Mouse (Mus musculus) neural tube, embryonic 11.5 days (tissue): ENCODE data around the gene Ctsh. TPM values are rescaled to one million over a fixed set of nuclear protein-coding genes. Genes with fewer than 3 reads are reported as not detected.
"Not testable (repeated sequence)": the region's sequence is repeated elsewhere in the genome, so short reads cannot be mapped to it uniquely, and the experiment has no call there.

Source experiments
- ATAC-seq: fragments of 200-750 bp; cut with Nextera tagmentation; 2 replicates; pipeline ENCODE4 v1.8.0; 2017; ENCODE audit warnings: moderate number of reproducible peaks, mild to moderate bottlenecking, moderate TSS enrichment, moderate library complexity; ENCODE audit not compliant: insufficient read depth, low FRiP score, low TSS enrichment
- DNase-seq: peaks from one replicate; pipeline ENCODE4 v3.0.0-alpha.2; 2015; ENCODE audit warnings: low spot score
- H3K27ac ChIP-seq: fragments of 300-500 bp; sonication (generic); 2 replicates; pipeline ENCODE4 v1.5.1; 2014; ENCODE audit warnings: low read depth, mild to moderate bottlenecking, low read length
- H3K27me3 ChIP-seq: fragments of 300-500 bp; sonication (generic); 2 replicates; pipeline ENCODE4 v1.6.1; 2014; ENCODE audit warnings: mild to moderate bottlenecking, low read length, mixed read lengths; ENCODE audit not compliant: control insufficient read depth, insufficient read depth
- H3K36me3 ChIP-seq: fragments of 300-500 bp; sonication (generic); 2 replicates; pipeline ENCODE4 v1.6.1; 2014; ENCODE audit warnings: mild to moderate bottlenecking, low read length, moderate library complexity, mixed read lengths; ENCODE audit not compliant: control insufficient read depth, insufficient read depth
- H3K4me1 ChIP-seq: fragments of 300-500 bp; sonication (generic); 2 replicates; pipeline ENCODE4 v1.6.1; 2014; ENCODE audit warnings: low read length, mixed read lengths; ENCODE audit not compliant: control insufficient read depth, insufficient read depth
- H3K4me2 ChIP-seq: fragments of 300-500 bp; sonication (generic); 2 replicates; pipeline ENCODE4 v1.6.1; 2014; ENCODE audit warnings: low read depth, mild to moderate bottlenecking, moderate library complexity
- H3K4me3 ChIP-seq: fragments of 300-500 bp; sonication (generic); 2 replicates; pipeline ENCODE4 v1.5.1; 2014; ENCODE audit warnings: low read depth, low read length
- H3K9ac ChIP-seq: fragments of 300-500 bp; sonication (generic); 2 replicates; pipeline ENCODE4 v1.6.1; 2014; ENCODE audit warnings: mild to moderate bottlenecking, low read length
- H3K9me3 ChIP-seq: fragments of 300-500 bp; sonication (generic); 2 replicates; pipeline ENCODE4 v1.6.1; 2016; ENCODE audit warnings: low read length; ENCODE audit not compliant: control insufficient read depth
- WGBS: fragments of 180-500 bp; shearing (Covaris S2); extraction: QIAGEN DNeasy Blood & Tissue Kit; methylation state at CpG from one replicate; pipeline ENCODE4 v1.1.7; 2014; 5-methylcytosine and 5-hydroxymethylcytosine counted together
- polyA plus RNA-seq: library from polyadenylated mRNA; unstranded; fragments of >200 nt; fragmentation: Nextera tagmentation; extraction: Ambion mirVana; gene quantifications from 2 replicates; pipeline ENCODE4 v1.2.1, GENCODE M21; 2014

Gene Ctsh
- polyA plus RNA-seq, 1 experiment from 2014 or later: 7.2 TPM

GRCm38 (mm10) chr9:90027709-90028108 lies 26.2 kb upstream of the Ctsh start:
- Histone ChIP-seq H3K9ac (no peak overlapping the region), H3K27ac (no peak overlapping the region), H3K4me3 (no peak overlapping the region), H3K36me3 (no peaks in the 10 kb centered on the region), H3K27me3 (no peaks in the 10 kb centered on the region), H3K9me3 (no peaks in the 10 kb centered on the region), H3K4me1 (no peaks in the 10 kb centered on the region), H3K4me2 (no peak overlapping the region)
- WGBS: 85% methylated on average over 6 of the region's 6 CpGs
- DNase-seq (no peak), ATAC-seq (no peak)

GRCm38 (mm10) chr9:90033922-90034321 lies 20.0 kb upstream of the Ctsh start:
- no peak overlapping the region for H3K9ac ChIP-seq
- H3K4me2 ChIP-seq: no peak overlapping the region
- ATAC-seq (no peak), DNase-seq (no peak)
- no peaks in the 10 kb centered on the region for H3K27me3 ChIP-seq
- WGBS: 78% methylated on average over 4 of the region's 4 CpGs
- H3K36me3 ChIP-seq: no peaks in the 10 kb centered on the region
- H3K4me1 ChIP-seq: no peaks in the 10 kb centered on the region
- H3K27ac ChIP-seq: no peak overlapping the region
- H3K9me3 ChIP-seq: no peaks in the 10 kb centered on the region
- H3K4me3 ChIP-seq: no peak overlapping the region

- Histone ChIP-seq H3K4me1 (no peaks in the 10 kb centered on the region), H3K27me3 (no peaks in the 10 kb centered on the region), H3K27ac (no peak overlapping the region), H3K9me3 (no peaks in the 10 kb centered on the region), H3K4me3 (no peak overlapping the region), H3K36me3 (no peaks in the 10 kb centered on the region), H3K4me2 (no peak overlapping the region), H3K9ac (no peak overlapping the region)
- ATAC-seq (no peak), DNase-seq (no peak)
- 80% methylated on average over 2 of the region's 2 CpGs for WGBS
Observed at GRCm38 (mm10) chr9:90035168-90035567, 18.8 kb upstream of the Ctsh start.

- Histone ChIP-seq H3K4me2 (no peak overlapping the region), H3K4me3 (no peak overlapping the region), H3K27me3 (no peaks in the 10 kb centered on the region), H3K9me3 (no peaks in the 10 kb centered on the region), H3K27ac (no peak overlapping the region), H3K4me1 (no peaks in the 10 kb centered on the region), H3K9ac (no peak overlapping the region), H3K36me3 (no peaks in the 10 kb centered on the region)
- ATAC-seq (no peak), DNase-seq (no peak)
- WGBS: 89% methylated on average over 3 of the region's 3 CpGs
Observed at GRCm38 (mm10) chr9:90035794-90036193, 18.2 kb upstream of the Ctsh start.

- H3K9me3 ChIP-seq: no peaks in the 10 kb centered on the region
- no peaks in the 10 kb centered on the region for H3K36me3 ChIP-seq
- H3K27ac ChIP-seq: no peak overlapping the region
- H3K27me3 ChIP-seq: no peaks in the 10 kb centered on the region
- DNase-seq (no peak), ATAC-seq (no peak)
- no peak overlapping the region for H3K9ac ChIP-seq
- H3K4me2 ChIP-seq: no peak overlapping the region
- 86% methylated on average over 4 of the region's 4 CpGs for WGBS
- H3K4me3 ChIP-seq: no peak overlapping the region
- no peaks in the 10 kb centered on the region for H3K4me1 ChIP-seq
Observed at GRCm38 (mm10) chr9:90036313-90036712, 17.6 kb upstream of the Ctsh start.

GRCm38 (mm10) chr9:90038535-90038934 lies 15.4 kb upstream of the Ctsh start:
- ATAC-seq: no peak
- Histone ChIP-seq H3K27me3 (no peaks in the 10 kb centered on the region), H3K4me1 (no peaks in the 10 kb centered on the region), H3K4me3 (no peak overlapping the region), H3K36me3 (no peaks in the 10 kb centered on the region), H3K4me2 (no peak overlapping the region), H3K9me3 (no peaks in the 10 kb centered on the region), H3K9ac (no peak overlapping the region), H3K27ac (no peak overlapping the region)
- no peak for DNase-seq
- 86% methylated on average over 4 of the region's 4 CpGs for WGBS

GRCm38 (mm10) chr9:90040916-90041315 lies 13.0 kb upstream of the Ctsh start:
- DNase-seq (no peak), ATAC-seq (no peak)
- H3K36me3 ChIP-seq: no peaks in the 10 kb centered on the region
- H3K9ac ChIP-seq: no peak overlapping the region
- H3K9me3 ChIP-seq: no peaks in the 10 kb centered on the region
- no peak overlapping the region for H3K4me3 ChIP-seq
- no peaks in the 10 kb centered on the region for H3K4me1 ChIP-seq
- WGBS: 84% methylated on average over 2 of the region's 2 CpGs
- H3K27me3 ChIP-seq: no peaks in the 10 kb centered on the region
- no peak overlapping the region for H3K27ac ChIP-seq
- no peak overlapping the region for H3K4me2 ChIP-seq

- H3K9me3 ChIP-seq: no peaks in the 10 kb centered on the region
- no peak overlapping the region for H3K27ac ChIP-seq
- no peaks in the 10 kb centered on the region for H3K27me3 ChIP-seq
- no peaks in the 10 kb centered on the region for H3K36me3 ChIP-seq
- H3K4me1 ChIP-seq: no peaks in the 10 kb centered on the region
- no peak overlapping the region for H3K4me3 ChIP-seq
- H3K4me2 ChIP-seq: no peak overlapping the region
- 96% methylated on average over 3 of the region's 3 CpGs for WGBS
- DNase-seq: no peak
- ATAC-seq: no peak
- H3K9ac ChIP-seq: no peak overlapping the region
Observed at GRCm38 (mm10) chr9:90041556-90041955, 12.4 kb upstream of the Ctsh start.

GRCm38 (mm10) chr9:90042906-90043305 lies 11.0 kb upstream of the Ctsh start:
- H3K27ac ChIP-seq, H3K9ac ChIP-seq, H3K27me3 ChIP-seq, DNase-seq, H3K36me3 ChIP-seq, H3K4me1 ChIP-seq, H3K9me3 ChIP-seq, ATAC-seq, H3K4me3 ChIP-seq, H3K4me2 ChIP-seq: not testable (repeated sequence)
- WGBS: 94% methylated on average over 8 of the region's 8 CpGs
